ENCODE assay signal across 18 mouse cellular contexts in genomic region chr17:44490164-44490794, GRCm38 (mm10).
DNase-seq lines count a peak whose midpoint lies in the region; ATAC-seq and TF ChIP-seq lines count a peak whose summit lies in the region.
"Had no signal": no experiment of that assay in that cellular context is flagged by ENCODE, and none has a peak within 500 bp of the region (broad histone marks: within the 10 kb centered on the region; RNA-seq: fewer than 3 reads in every experiment).

No protein-coding gene starts in this region.

- in situ Hi-C loops in CH12.LX (cut with MboI; ENCODE audit: low pct_ligation_motif_present, low pct_unique_long_range_greater_than_20kb, low sequenced_read_pairs) = no loop called here

- TF ChIP-seq CTCF in CH12.LX (conservative IDR thresholded peaks at IDR 0.05 in 1 of 2, IDR thresholded peaks at IDR 0.05 in 1 of 2; ENCODE audit: low read depth in 2 of 2, low read length in 2 of 2) = no peak
- no peak for TF ChIP-seq CTCF in kidney, adult 2 months (conservative IDR thresholded peaks at IDR 0.05; ENCODE audit: insufficient read depth, insufficient read length, low read depth, low read length)

- intact Hi-C loops in left cerebral cortex, postnatal 36 days (cut with DNase I) = no loop called here

- no peak for TF ChIP-seq POLR2A in CH12.LX (IDR thresholded peaks at IDR 0.05; ENCODE audit: low read depth, low read length)
- no peak for TF ChIP-seq POLR2A in kidney, adult 2 months (IDR thresholded peaks at IDR 0.05; ENCODE audit: low read depth, low read length)

- no peak overlapping the region for H3K4me3 ChIP-seq in CH12.LX (replicated peaks in 1 of 3; ENCODE audit: low read depth in 2 of 3, low read length in 2 of 3, poor library complexity in 1 of 3)
- no peak overlapping the region for H3K4me3 ChIP-seq in kidney, adult 2 months (ENCODE audit: insufficient read depth, low read depth, low read length)
- no peak overlapping the region for H3K4me3 ChIP-seq in midbrain, embryonic 13.5 days (replicated peaks)
- H3K4me3 ChIP-seq: forebrain, embryonic 12.5 days; heart, embryonic 12.5 days; midbrain, embryonic 15.5 days had no signal

- no peak for TF ChIP-seq RAD21 in CH12.LX (IDR thresholded peaks at IDR 0.05; ENCODE audit: low read depth, low read length)

- H3K9ac ChIP-seq in CH12.LX (ENCODE audit: insufficient read depth, low read depth) = no peak overlapping the region
- no peak overlapping the region for H3K9ac ChIP-seq in midbrain, embryonic 13.5 days (replicated peaks)
- H3K9ac ChIP-seq: forebrain, embryonic 12.5 days; heart, embryonic 12.5 days; hindbrain, embryonic 14.5 days; liver, postnatal 0 days; midbrain, embryonic 15.5 days had no signal

- H3K9me3 ChIP-seq in CH12.LX (replicated peaks; ENCODE audit: low read length) = no peaks in the 10 kb centered on the region
- H3K9me3 ChIP-seq in midbrain, embryonic 13.5 days = no peaks in the 10 kb centered on the region
- H3K9me3 ChIP-seq: forebrain, embryonic 12.5 days; heart, embryonic 12.5 days; midbrain, embryonic 15.5 days had no signal

- ATAC-seq in midbrain, embryonic 13.5 days = no peak
- ATAC-seq: intestine, embryonic 16.5 days; liver, postnatal 0 days; midbrain, embryonic 15.5 days had no signal

- TF ChIP-seq EP300 in CH12.LX (IDR thresholded peaks at IDR 0.05; ENCODE audit: low read length) = no peak

- peaks cover 35 to 36% of the 10 kb centered on the region in 2 experiments for H3K4me1 ChIP-seq in CH12.LX (ENCODE audit: control insufficient read depth in 1 of 2, insufficient read depth in 2 of 2)
- no peaks in the 10 kb centered on the region for H3K4me1 ChIP-seq in kidney, adult 2 months (ENCODE audit: control insufficient read depth, insufficient read depth, low read length)
- no peaks in the 10 kb centered on the region for H3K4me1 ChIP-seq in midbrain, embryonic 13.5 days (replicated peaks)
- H3K4me1 ChIP-seq: forebrain, embryonic 12.5 days; heart, embryonic 12.5 days; midbrain, embryonic 15.5 days had no signal

- dilution Hi-C loops in CH12.LX (cut with MboI; ENCODE audit: extremely low pct_ligation_motif_present, extremely low pct_unique_long_range_greater_than_20kb, low sequenced_read_pairs) = no loop called here

- no peaks in the 10 kb centered on the region for H3K79me2 ChIP-seq in CH12.LX (replicated peaks; ENCODE audit: control insufficient read depth, extremely low read depth, insufficient read depth, poor library complexity, severe bottlenecking)

- WGBS in kidney, adult 2 months = 21% methylated on average over 11 of the region's 11 CpGs
- WGBS in midbrain, embryonic 13.5 days = 87% methylated on average over 11 of the region's 11 CpGs

- H3K27ac ChIP-seq in CH12.LX (ENCODE audit: insufficient read depth, low read depth) = no peak overlapping the region
- no peak overlapping the region for H3K27ac ChIP-seq in kidney, adult 2 months (ENCODE audit: insufficient read depth, low read depth, low read length)
- H3K27ac ChIP-seq in midbrain, embryonic 13.5 days = no peak overlapping the region
- H3K27ac ChIP-seq: forebrain, embryonic 12.5 days; hindbrain, embryonic 14.5 days; midbrain, embryonic 15.5 days had no signal

- DNase-seq in CH12.LX (ENCODE audit: extremely low read depth) = peak; percentile 24
- peak; percentile 24 for DNase-seq in embryo, embryonic 10.5 days (ENCODE audit: low spot score)
- peak; percentile 70 for DNase-seq in kidney, adult 2 months
- peak; percentile 70 for DNase-seq in kidney, postnatal 14 days
- DNase-seq in cerebellum, adult 11 months = no peak
- DNase-seq in left cerebral cortex, postnatal 36 days (ENCODE audit: low spot score in 2 of 2) = no peak
- DNase-seq: cerebellum, postnatal 36 days; layer of hippocampus, adult 9-11 months; liver; liver, postnatal 0 days; lung, postnatal 36 days; right cerebral cortex, adult 18-20 months had no signal

- H3K36me3 ChIP-seq in CH12.LX (replicated peaks in 1 of 2; ENCODE audit: control insufficient read depth in 1 of 2, insufficient read depth in 1 of 2, low read length in 1 of 2) = no peaks in the 10 kb centered on the region
- H3K36me3 ChIP-seq in kidney, adult 2 months (ENCODE audit: control insufficient read depth, insufficient read depth, low read length) = no peaks in the 10 kb centered on the region
- H3K36me3 ChIP-seq in midbrain, embryonic 13.5 days = no peaks in the 10 kb centered on the region
- H3K36me3 ChIP-seq: forebrain, embryonic 12.5 days; heart, embryonic 12.5 days; midbrain, embryonic 15.5 days had no signal

- H3K4me2 ChIP-seq in CH12.LX (ENCODE audit: insufficient read depth, low read depth, poor library complexity, severe bottlenecking) = no peak overlapping the region
- H3K4me2 ChIP-seq in midbrain, embryonic 13.5 days (replicated peaks) = no peak overlapping the region
- H3K4me2 ChIP-seq: forebrain, embryonic 12.5 days; heart, embryonic 12.5 days; hindbrain, embryonic 14.5 days; midbrain, embryonic 15.5 days had no signal

- H3K27me3 ChIP-seq in CH12.LX (replicated peaks) = peaks cover 1% of the 10 kb centered on the region
- no peaks in the 10 kb centered on the region for H3K27me3 ChIP-seq in kidney, adult 2 months (replicated peaks; ENCODE audit: control insufficient read depth, insufficient read depth, low read length)
- no peaks in the 10 kb centered on the region for H3K27me3 ChIP-seq in midbrain, embryonic 13.5 days
- H3K27me3 ChIP-seq: forebrain, embryonic 12.5 days; midbrain, embryonic 15.5 days had no signal

TF ChIP-seq in CH12.LX, 34 proteins besides CTCF, POLR2A, EP300 and RAD21:
- TF ChIP-seq POLR2AphosphoS2 (IDR thresholded peaks at IDR 0.05; ENCODE audit: low read depth, low read length) = no peak
- TF ChIP-seq GABPA (IDR thresholded peaks at IDR 0.05; ENCODE audit: insufficient replicate concordance, low read depth, low read length) = no peak
- no peak for TF ChIP-seq MEF2A (IDR thresholded peaks at IDR 0.05; ENCODE audit: borderline replicate concordance, low read depth, low read length)
- TF ChIP-seq CHD2 (IDR thresholded peaks at IDR 0.05; ENCODE audit: low read length) = no peak
- TF ChIP-seq E2F4 (IDR thresholded peaks at IDR 0.05; ENCODE audit: insufficient replicate concordance, low read depth, low read length) = no peak
- TF ChIP-seq PAX5 (IDR thresholded peaks at IDR 0.05; ENCODE audit: low read length) = no peak
- TF ChIP-seq MYC (IDR thresholded peaks at IDR 0.05; ENCODE audit: low read depth, low read length) = no peak
- no peak for TF ChIP-seq ELF1 (IDR thresholded peaks at IDR 0.05; ENCODE audit: low read depth, low read length)
- TF ChIP-seq MAFK (IDR thresholded peaks at IDR 0.05; ENCODE audit: insufficient replicate concordance, low read length) = no peak
- TF ChIP-seq SIN3A (IDR thresholded peaks at IDR 0.05; ENCODE audit: low read length) = no peak
- no peak for TF ChIP-seq NRF1 (IDR thresholded peaks at IDR 0.05; ENCODE audit: low read depth, low read length)
- TF ChIP-seq TCF12 (IDR thresholded peaks at IDR 0.05; ENCODE audit: low read depth, low read length) = no peak
- no peak for TF ChIP-seq ZC3H11A (IDR thresholded peaks at IDR 0.05; ENCODE audit: low read depth, low read length)
- TF ChIP-seq SMC3 (IDR thresholded peaks at IDR 0.05; ENCODE audit: low read depth, low read length) = no peak
- no peak for TF ChIP-seq MAZ (IDR thresholded peaks at IDR 0.05; ENCODE audit: low read depth, low read length)

Comparison
In these comparisons a context has a peak if more than half of its experiments do, and no peak if none do; other contexts are left out.
1. DNase-seq: peak in CH12.LX (single experiment), embryo, embryonic 10.5 days (single experiment), kidney, adult 2 months (single experiment) and kidney, postnatal 14 days (single experiment); none in cerebellum, adult 11 months (single experiment) and left cerebral cortex, postnatal 36 days (0 of 2).